Mouse (Mus musculus) olfactory bulb, adult 2 months (tissue): ENCODE results near the gene Clasrp. TPM values are rescaled to one million over a fixed set of nuclear protein-coding genes. Genes with fewer than 3 reads are reported as not detected.

Experiments used
- H3K27ac ChIP-seq: fragments of 200-500 bp; 2 replicates; pipeline ENCODE4 v1.5.1; 2012; ENCODE audit warnings: low read depth, low read length; ENCODE audit not compliant: insufficient read depth
- H3K4me1 ChIP-seq: fragments of 200-500 bp; 2 replicates; pipeline ENCODE4 v1.6.1; 2012; ENCODE audit warnings: low read length; ENCODE audit not compliant: control insufficient read depth, insufficient read depth
- H3K4me3 ChIP-seq: fragments of 200-500 bp; 2 replicates; pipeline ENCODE4 v1.5.1; 2012; ENCODE audit warnings: mild to moderate bottlenecking, low read depth, low read length, moderate library complexity; ENCODE audit not compliant: insufficient read depth
- CTCF ChIP-seq: fragments of 200-500 bp; IDR thresholded peaks from 2 replicates; pipeline ENCODE4 v1.5.1; 2012; ENCODE audit warnings: low read depth, mild to moderate bottlenecking, low read length, moderate library complexity; ENCODE audit not compliant: insufficient read depth
- POLR2A ChIP-seq: fragments of 200-500 bp; IDR thresholded peaks from 2 replicates; pipeline ENCODE4 v1.6.1; 2012; ENCODE audit warnings: mild to moderate bottlenecking, low read depth, low read length, moderate library complexity; ENCODE audit not compliant: insufficient read depth
- WGBS: fragments of 180-500 bp; shearing (Covaris S2); methylation state at CpG from one replicate; pipeline ENCODE4 v1.1.7; 2018; 5-methylcytosine and 5-hydroxymethylcytosine counted together
- polyA plus RNA-seq: library from polyadenylated mRNA; stranded (reverse); fragments of >200 nt; gene quantifications from 2 replicates; pipeline ENCODE4 v1.2.4, GENCODE M21; 2012; ENCODE audit warnings: low replicate concordance; ENCODE audit not compliant: missing spikeins, insufficient read depth, insufficient read length

Gene Clasrp
- polyA plus RNA-seq, result not detected in 2 replicates

DNA sequence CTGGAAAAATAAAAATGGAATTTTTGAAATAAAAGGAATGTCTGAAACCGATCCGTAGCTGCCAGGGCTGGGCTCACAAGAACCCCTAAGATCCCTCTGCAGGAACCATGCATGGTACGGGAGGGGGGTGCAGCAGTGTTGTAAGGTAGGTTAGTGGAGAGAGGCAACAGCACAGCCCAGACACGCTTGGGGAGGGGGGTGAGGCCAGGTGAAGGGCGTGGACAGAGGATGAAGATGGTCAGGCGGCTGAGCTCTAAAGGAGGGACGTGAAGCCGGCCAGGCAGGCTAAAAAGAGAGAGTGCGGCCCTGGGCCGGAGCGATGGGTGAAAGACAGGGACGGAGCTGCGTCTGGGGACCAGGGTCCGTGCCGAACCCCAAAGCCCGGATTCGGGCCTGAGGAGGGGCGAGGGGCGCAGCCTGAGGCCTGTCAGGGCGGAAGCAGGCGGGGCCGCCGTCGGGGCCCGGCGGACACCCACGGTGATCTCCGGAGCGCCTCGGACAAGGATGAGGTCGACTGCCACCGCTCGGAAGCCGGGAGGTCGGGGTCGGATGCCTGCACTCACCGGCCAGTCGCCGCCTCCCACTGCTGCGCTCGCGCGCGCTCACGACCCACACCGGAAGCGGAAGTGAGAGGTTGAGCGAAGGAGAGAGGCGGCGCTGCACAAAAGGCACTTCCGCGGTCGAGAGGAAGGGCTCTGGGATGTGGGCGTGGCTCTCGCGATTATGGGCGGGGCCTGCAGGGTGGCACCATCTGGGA is at the start of gene Clasrp:
Gene Clasrp, minus strand, starts transcription at position 638 of the 757 bp plus-strand sequence.
- under 1% methylated on average over 57 of the region's 57 CpGs for WGBS
- TF ChIP-seq POLR2A (peak; percentile 81), CTCF (no peak)
- Histone ChIP-seq H3K4me1 (peaks cover 20% of the 10 kb centered on the region), H3K27ac (0 out of 2 replicates have a peak within 1 kb of the TSS, but pooled peaks have one; percentile 1), H3K4me3 (peak within 1 kb of the TSS; percentile 64)

DNA sequence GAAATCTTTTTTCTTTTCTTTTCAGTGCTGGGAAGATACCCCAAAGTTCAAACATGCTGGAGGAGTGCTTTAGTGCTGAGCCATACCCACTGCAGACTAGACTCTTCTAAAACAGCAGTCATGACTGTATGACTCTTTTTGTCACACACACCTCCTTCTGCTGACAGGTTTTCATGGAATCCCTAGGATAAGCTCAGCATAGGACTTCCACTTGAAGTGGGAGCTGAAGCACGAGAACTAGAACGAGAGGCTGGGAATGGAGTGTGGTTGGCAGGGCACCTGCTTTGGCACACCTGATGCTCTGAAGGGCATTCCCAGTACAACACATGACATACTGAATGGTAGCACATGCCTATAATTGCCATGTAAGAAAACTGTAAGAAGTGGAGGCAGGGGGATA is 48.3 kb upstream of the Clasrp start:
- no peak overlapping the region for H3K4me3 ChIP-seq
- WGBS, result 90% methylated on average over 2 of the region's 2 CpGs
- no peak overlapping the region for H3K27ac ChIP-seq
- TF ChIP-seq POLR2A, result no peak
- no peak for TF ChIP-seq CTCF
- no peaks in the 10 kb centered on the region for H3K4me1 ChIP-seq

DNA sequence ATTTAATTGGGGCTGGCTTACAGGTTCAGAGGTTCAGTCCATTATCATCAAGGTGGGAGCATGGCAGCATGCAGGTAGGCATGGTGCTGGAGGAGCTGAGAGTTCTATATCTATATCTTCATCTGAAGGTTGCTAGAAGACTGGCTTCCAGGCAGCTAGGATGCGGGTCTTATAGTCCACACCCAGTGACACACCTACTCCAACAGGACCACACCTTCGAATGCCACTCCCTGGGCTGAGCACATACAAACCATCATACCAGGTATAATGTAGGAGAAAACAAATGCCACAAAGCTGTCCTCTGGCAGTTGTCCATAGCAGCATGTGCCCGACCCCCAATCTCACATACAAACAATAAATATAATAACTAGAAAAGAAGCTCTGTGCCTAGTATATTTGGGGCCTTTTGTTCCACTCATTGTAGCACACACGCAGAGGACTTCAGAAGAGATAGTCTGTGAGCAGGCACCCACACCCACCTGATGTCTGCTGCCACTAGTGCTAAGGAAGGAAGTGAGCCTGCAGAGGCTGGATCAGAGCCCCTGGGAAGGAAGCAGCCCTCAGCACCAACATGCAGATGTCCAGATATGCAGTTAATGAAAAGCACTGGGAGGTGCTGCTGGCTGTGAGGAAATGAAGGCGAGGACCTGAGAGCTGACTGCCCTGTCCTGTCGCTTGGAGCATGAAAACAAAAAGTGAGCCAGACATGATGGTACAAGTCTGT is 46.9 kb upstream of the Clasrp start:
- TF ChIP-seq CTCF (no peak), POLR2A (no peak)
- no peak overlapping the region for H3K27ac ChIP-seq
- WGBS, result 92% methylated on average over 6 of the region's 6 CpGs
- H3K4me1 ChIP-seq, result no peaks in the 10 kb centered on the region
- no peak overlapping the region for H3K4me3 ChIP-seq

DNA sequence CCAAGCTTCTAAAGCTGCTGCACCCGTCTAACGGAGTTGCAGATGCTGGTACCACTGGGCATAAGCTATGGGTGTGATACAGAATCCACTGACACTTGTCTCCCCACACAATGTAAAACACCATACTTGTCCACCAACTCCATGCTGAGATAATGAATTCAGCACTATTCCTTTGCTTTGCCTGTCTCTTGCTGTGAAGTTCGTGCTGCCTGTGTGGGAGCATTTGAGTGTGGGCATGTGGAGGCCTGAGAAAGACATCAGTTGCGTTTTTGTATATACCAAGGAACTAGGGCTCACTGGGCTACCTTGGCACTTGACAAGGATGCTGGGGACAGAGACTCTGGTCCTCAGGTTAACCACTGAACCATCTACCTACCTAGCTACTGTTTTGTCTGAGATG is 36.9 kb upstream of the Clasrp start:
- TF ChIP-seq POLR2A (no peak), CTCF (no peak)
- no peak overlapping the region for H3K4me3 ChIP-seq
- WGBS, result 69% methylated on average over 4 of the region's 4 CpGs
- no peaks in the 10 kb centered on the region for H3K4me1 ChIP-seq
- no peak overlapping the region for H3K27ac ChIP-seq

DNA sequence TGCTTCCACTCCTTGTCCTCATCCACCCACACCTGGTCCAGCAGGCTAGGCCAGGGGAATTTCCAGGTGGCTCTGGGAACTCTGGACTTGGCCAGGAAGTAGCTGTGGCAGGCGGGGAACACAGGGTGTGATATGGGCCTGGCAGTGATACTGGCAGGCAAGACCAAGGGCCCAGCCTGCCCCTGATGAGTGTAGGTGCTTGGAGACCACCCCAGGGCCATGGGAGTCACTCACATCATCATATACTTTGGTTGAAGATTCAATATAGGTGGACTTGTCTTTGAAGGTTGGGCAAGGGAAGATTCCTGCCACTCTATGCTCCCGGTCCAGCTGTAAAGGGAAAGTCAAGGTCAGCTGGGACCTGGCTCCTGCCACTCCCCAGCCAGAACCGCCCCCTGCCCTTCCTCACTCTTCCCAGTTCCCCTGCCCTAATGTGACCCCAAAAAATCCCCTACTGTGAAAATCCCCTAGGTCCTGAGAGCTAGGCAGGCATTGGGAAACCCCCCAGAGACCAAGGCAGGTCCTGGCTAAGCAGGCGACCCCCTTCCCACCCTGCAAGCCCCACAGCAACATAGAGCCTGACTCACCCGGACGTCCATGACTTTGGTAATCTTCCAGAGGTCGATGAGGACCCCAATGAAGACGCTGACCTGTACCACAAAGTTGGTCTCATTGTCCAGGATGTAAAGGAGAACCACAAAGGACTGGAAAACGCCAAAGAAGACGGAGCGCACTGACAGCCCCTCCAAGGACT is 31.0 kb upstream of the Clasrp start:
- no peak for TF ChIP-seq POLR2A
- no peak for TF ChIP-seq CTCF
- H3K4me1 ChIP-seq, result no peaks in the 10 kb centered on the region
- 88% methylated on average over 11 of the region's 11 CpGs for WGBS
- H3K4me3 ChIP-seq, result no peak overlapping the region
- H3K27ac ChIP-seq, result no peak overlapping the region

DNA sequence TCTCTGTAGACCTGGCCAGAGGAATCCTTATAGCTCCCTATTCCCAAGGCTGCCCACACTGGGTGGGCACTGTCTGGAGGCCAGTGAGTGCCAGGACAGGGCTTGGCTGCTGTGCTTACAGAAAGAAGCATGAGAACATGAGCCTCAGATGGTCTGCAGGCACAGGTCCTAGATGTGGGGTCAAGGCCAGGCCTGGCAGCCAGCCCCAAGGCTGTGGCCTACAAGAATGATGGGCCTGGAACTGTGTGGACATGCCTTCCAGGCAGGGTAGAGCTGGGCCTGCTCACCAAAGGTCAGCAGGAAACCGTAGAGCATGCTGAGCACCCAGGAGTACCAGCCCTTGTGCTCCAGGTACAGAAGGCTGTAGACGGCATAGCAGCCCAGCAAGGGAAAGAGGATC is 30.3 kb upstream of the Clasrp start:
- no peak for TF ChIP-seq POLR2A
- no peak for TF ChIP-seq CTCF
- Histone ChIP-seq H3K4me3 (no peak overlapping the region), H3K27ac (no peak overlapping the region), H3K4me1 (peaks cover 2% of the 10 kb centered on the region; the same call in 1 of the 2 replicates)
- 92% methylated on average over 2 of the region's 2 CpGs for WGBS

DNA sequence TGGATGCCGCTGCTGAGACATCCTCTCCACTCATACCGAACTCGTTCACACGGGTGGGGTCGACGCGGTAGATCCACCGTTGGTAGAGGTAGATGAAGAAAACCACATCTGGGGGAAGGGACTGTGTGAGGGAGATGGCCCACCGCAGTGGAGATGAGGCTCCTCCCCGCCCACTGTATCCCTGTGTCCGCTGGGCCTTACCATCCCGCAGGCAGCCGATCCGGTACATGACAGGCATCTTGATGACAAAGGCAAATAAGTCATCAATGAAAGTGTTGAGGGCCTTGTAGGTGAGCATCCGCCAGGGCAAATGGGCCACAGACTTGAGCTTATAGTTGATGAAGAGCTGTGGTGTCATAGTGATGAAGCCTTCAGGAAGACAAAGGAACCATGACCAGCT is 29.6 kb upstream of the Clasrp start:
- peaks cover 4% of the 10 kb centered on the region; the same call in 1 of the 2 replicates for H3K4me1 ChIP-seq
- no peak overlapping the region for H3K27ac ChIP-seq
- H3K4me3 ChIP-seq, result no peak overlapping the region
- TF ChIP-seq CTCF (no peak), POLR2A (no peak)
- WGBS, result 94% methylated on average over 15 of the region's 15 CpGs

DNA sequence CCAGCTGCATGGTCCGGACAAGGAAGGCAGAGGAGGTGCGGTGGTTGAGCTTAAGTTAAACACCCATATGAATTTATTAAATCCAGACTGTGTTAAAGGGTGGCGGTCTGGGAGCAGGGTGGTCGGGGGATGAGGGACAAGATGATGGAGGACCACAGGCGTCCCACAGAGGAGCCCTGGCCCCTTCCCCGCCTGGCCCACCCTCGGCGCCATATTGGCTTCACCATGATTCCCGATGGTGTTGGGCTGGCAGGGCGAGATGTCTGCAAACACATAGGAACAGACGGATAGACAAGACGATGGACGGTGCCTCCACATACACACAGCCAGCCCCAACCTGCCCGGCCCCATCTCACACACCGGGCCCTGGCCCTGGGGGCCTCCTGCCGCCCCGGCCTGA is 28.9 kb upstream of the Clasrp start:
- Histone ChIP-seq H3K4me3 (no peak overlapping the region), H3K27ac (no peak overlapping the region), H3K4me1 (peaks cover 8% of the 10 kb centered on the region)
- TF ChIP-seq CTCF, result no peak
- no peak for TF ChIP-seq POLR2A
- WGBS, result 92% methylated on average over 17 of the region's 17 CpGs
